Mouse (Mus musculus): ENCODE data around the gene P2rx7.

- TF ChIP-seq CTCF (IDR thresholded peaks at IDR 0.05; ENCODE audit: low read depth, low read length) (no peak), TAL1 (conservative IDR thresholded peaks at IDR 0.05; ENCODE audit: low read depth, low read length) (no peak), GATA2 (IDR thresholded peaks at IDR 0.05; ENCODE audit: borderline replicate concordance, low read depth, low read length) (no peak)
Observed at GRCm38 (mm10) chr5:122622526-122622925, 21.2 kb upstream of the P2rx7 start.
